Mouse (Mus musculus) embryonic fibroblast, embryonic 13.5 days (primary cell): ENCODE data around the gene Lin37. TPM values are rescaled to one million over a fixed set of nuclear protein-coding genes. Genes with fewer than 3 reads are reported as not detected.

Experiments
- H3K27ac ChIP-seq: 2 replicates; pipeline ENCODE4 v1.5.1; 2012; ENCODE audit warnings: low read length, control low read depth, inconsistent platforms; ENCODE audit not compliant: insufficient read depth
- H3K4me1 ChIP-seq: 2 replicates; pipeline ENCODE4 v1.6.1; 2011; ENCODE audit warnings: low read length; ENCODE audit not compliant: control insufficient read depth, insufficient read depth
- H3K4me3 ChIP-seq: 2 replicates; pipeline ENCODE4 v1.5.1; 2011; ENCODE audit warnings: mild to moderate bottlenecking, control low read depth, low read length; ENCODE audit not compliant: insufficient read depth
- CTCF ChIP-seq: IDR thresholded peaks from 2 replicates; pipeline ENCODE4 v1.5.1; 2011; ENCODE audit warnings: mild to moderate bottlenecking, control low read depth, low read length, moderate library complexity, borderline replicate concordance; ENCODE audit not compliant: insufficient read depth
- POLR2A ChIP-seq: IDR thresholded peaks from 2 replicates; pipeline ENCODE4 v1.6.1; 2011; ENCODE audit warnings: low read depth, mild to moderate bottlenecking, control low read depth, low read length, moderate library complexity
- polyA plus RNA-seq: library from polyadenylated mRNA; stranded (reverse); fragments of >200 nt; gene quantifications from 2 replicates; pipeline ENCODE4 v1.2.4, GENCODE M21; 2011; ENCODE audit warnings: low read depth; ENCODE audit not compliant: missing spikeins, insufficient read length

Lin37 gene
- polyA plus RNA-seq: 30.6 and 38.5 TPM in 2 replicates

DNA sequence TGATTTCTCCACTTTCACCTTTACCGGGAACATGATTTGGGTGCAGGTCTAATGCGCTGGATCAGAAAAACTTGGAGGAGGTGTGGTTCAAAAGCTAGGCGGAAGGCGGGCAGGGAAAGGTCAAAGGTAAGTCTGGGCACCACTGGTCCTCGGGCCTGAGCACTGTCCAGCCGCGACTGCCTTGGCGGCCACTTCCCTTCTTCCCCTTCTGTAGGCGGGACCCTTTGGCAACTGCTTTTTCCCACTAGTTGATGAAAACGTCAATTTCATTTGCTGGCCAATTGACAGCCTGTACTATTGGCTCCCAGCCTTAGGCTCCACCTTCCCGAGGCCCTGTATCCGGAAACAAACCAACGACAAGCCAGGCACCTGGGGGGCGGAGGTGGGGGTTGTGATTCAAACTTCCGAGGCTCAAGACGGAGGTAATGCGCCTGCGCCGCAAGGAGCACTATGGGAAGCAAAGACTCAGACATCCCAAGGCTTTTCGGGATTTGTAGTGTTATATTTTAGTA is at the start of gene Lin37:
Gene Lin37, minus strand, starts transcription at position 396 of the 512 bp plus-strand sequence.
- Histone ChIP-seq H3K27ac (peak within 1 kb of the TSS; percentile 17; the same call in 1 of the 2 replicates), H3K4me1 (peaks cover 5% of the 10 kb centered on the region; the same call in 1 of the 2 replicates)
- TF ChIP-seq POLR2A (peak; percentile 77), CTCF (no peak)

DNA sequence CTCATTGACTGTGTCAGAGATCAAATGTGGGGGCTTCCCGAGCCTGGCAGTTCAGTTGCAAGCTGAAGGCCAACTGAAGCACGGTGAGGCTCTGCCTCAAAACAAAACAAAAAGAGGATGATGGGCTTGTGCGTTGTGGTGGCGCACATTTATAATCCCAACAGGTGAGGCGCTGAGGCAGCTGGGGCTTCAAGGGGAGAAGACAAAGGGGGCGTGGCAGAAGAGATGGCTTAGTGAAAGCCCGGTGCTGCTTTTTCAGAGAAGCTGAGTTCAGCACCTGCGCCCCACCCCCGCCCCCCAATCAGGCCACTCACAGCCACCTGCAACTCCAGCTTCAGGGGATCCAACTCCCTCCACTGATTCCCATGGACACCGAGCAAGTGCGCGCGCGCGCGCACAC is 48.8 kb upstream of the Lin37 start:
- TF ChIP-seq POLR2A (no peak), CTCF (no peak)
- Histone ChIP-seq H3K4me1 (no peaks in the 10 kb centered on the region), H3K27ac (no peak overlapping the region)

More for the DNA sequence above, at the start of gene Lin37:
- H3K4me3 ChIP-seq: peak within 1 kb of the TSS; percentile 68

DNA sequence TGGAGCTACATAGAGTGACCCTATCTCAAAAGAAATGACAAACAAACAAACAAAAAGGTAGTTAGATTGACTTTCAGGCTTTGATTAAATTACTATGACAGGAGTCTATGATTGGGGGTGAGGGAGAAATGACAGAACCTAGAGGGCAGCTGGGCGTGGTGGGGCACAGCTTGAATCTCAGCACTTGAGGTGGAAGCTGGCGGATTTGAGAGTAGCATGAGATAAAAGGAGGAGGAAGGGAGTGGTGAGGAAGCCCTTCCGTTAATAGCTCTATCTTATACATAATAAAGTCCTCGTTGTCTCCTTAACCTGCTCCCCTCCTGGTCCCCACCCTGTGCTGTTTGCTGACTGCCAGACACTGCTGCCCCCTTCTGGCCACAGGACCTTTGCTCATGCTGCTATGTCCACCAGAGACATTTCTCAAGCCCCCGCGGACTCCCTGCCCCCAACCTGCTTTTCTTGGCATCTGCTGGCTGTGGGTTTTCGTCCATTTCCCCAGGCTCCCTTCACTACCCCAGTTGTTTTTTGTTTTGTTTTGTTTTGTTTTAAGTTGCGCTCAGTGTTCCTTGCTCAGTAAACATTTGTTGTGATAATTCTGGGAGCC is 48.2 kb upstream of the Lin37 start:
- Histone ChIP-seq H3K4me3 (no peak overlapping the region), H3K4me1 (no peaks in the 10 kb centered on the region), H3K27ac (no peak overlapping the region)
- TF ChIP-seq POLR2A: no peak
- TF ChIP-seq CTCF: peak; percentile 75

More for the DNA sequence above, 48.8 kb upstream of the Lin37 start:
- no peak overlapping the region for H3K4me3 ChIP-seq

DNA sequence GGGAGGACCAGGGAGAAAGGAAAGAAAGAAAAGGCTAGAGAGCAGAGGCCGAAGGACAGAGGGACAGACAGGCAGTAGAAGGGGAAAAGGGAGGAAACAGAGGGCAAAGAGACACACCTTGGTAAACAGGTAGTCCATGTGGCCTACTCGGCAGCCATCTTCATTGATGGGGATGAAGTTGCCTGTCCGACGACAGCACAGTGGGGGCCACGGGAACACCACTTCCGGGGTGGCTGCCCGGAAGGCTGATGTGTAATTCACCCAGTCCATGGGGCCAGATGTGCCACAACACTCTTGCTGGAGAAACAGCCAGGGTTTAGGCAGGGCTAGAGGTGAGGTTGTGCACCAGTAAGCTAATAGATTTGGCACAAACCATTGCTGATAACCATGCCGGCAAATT is 45.3 kb upstream of the Lin37 start:
- no peak overlapping the region for H3K4me3 ChIP-seq
- no peak overlapping the region for H3K27ac ChIP-seq
- TF ChIP-seq POLR2A: no peak
- no peak for TF ChIP-seq CTCF
- H3K4me1 ChIP-seq: no peaks in the 10 kb centered on the region

DNA sequence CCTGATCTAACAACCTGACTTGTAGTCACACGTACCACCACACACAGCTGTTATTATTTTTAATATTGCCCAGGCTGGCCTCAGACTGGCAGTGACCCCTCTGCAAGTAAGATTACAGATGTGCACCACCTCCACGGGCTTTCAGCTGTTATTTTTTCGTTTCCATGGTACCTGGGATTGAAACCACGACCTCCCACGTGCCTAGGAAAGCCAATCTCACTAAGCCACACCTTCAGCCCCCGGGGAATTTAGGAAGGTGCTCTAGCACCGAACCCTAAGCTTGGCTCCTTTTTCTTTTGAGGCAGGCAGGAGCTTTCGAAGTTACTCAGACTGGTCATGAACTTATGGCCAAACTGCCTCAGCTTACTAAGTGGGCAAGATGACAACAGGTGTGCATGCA is 44.8 kb upstream of the Lin37 start:
- Histone ChIP-seq H3K27ac (no peak overlapping the region), H3K4me3 (no peak overlapping the region), H3K4me1 (no peaks in the 10 kb centered on the region)
- TF ChIP-seq CTCF (no peak), POLR2A (no peak)

DNA sequence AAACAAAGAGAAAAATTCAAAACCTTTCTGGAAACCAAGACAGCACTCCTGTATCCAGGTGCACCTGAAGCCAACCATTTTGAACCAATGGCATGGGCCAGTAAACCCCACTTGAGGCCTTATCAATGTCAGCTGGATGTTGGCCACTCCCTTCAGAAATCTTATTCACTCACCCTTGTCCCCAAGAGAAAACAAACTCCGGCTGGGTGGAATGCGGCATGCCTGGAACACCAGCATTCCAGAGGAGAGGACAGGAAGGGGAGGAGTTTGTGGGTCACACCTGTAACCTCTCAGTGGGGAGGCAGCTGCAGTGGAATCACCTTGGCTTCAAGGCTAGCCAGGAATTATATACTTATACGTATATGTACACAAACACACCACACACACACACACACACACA is 42.9 kb upstream of the Lin37 start:
- no peak for TF ChIP-seq POLR2A
- no peak for TF ChIP-seq CTCF
- Histone ChIP-seq H3K27ac (no peak overlapping the region), H3K4me1 (no peaks in the 10 kb centered on the region), H3K4me3 (no peak overlapping the region)

- TF ChIP-seq POLR2A (no peak), CTCF (no peak)
These were observed 41.0 kb upstream of the Lin37 start for GRCm38 (mm10) chr7:30600651-30601050.

DNA sequence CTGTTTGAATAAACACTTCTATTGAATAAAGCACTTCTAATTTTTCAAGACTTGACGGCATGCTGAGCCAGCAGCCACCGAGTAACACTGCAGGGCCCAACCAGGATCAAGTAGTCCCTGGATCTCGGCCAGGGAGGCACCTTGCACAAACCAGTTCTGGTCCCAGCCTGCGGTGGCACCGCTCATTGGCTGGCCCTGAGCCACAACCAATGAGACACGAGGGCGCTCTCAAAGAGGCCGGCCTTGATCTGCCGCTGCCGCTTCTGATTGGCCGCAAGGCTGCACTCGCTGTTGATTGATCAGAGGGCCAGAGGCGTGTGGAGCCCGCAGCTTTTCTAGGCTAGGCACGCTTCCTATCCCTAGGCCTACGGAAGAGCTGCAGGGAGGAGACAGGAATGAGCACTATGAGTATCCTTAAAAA is 40.3 kb upstream of the Lin37 start:
- Histone ChIP-seq H3K4me3 (no peak overlapping the region), H3K27ac (no peak overlapping the region), H3K4me1 (no peaks in the 10 kb centered on the region)
- TF ChIP-seq CTCF: no peak
- TF ChIP-seq POLR2A: no peak

More at GRCm38 (mm10) chr7:30600651-30601050, 41.0 kb upstream of the Lin37 start:
- H3K4me3 ChIP-seq: no peak overlapping the region
- no peaks in the 10 kb centered on the region for H3K4me1 ChIP-seq
- no peak overlapping the region for H3K27ac ChIP-seq

GRCm38 (mm10) chr7:30598786-30599185 is 39.1 kb upstream of the Lin37 start, which contains the start of gene Zbtb32:
Gene Zbtb32 (minus strand): TSS chr7:30598909.
- H3K27ac ChIP-seq: no peak within 1 kb of the TSS
- TF ChIP-seq CTCF (no peak), POLR2A (no peak)
- H3K4me1 ChIP-seq: no peaks in the 10 kb centered on the region
- H3K4me3 ChIP-seq: no peak within 1 kb of the TSS

GRCm38 (mm10) chr7:30596811-30597210 is 37.2 kb upstream of the Lin37 start:
- no peak for TF ChIP-seq POLR2A
- Histone ChIP-seq H3K27ac (no peak overlapping the region), H3K4me3 (no peak overlapping the region), H3K4me1 (no peaks in the 10 kb centered on the region)
